Mouse (Mus musculus) forebrain, postnatal 0 days (tissue): ENCODE measurements around the gene Fnbp1. TPM values are rescaled to one million over a fixed set of nuclear protein-coding genes. Genes with fewer than 3 reads are reported as not detected.

ENCODE experiments used
- ATAC-seq: fragments of 200-750 bp; cut with Nextera tagmentation; 2 replicates; pipeline ENCODE4 v1.8.0; 2017; ENCODE audit warnings: mild to moderate bottlenecking, moderate library complexity
- DNase-seq: peaks from one replicate; pipeline ENCODE4 v3.0.0-alpha.2; 2015
- H3K27ac ChIP-seq: fragments of 300-500 bp; sonication (generic); 2 replicates; pipeline ENCODE4 v1.5.1; 2014; ENCODE audit warnings: low read depth, mild to moderate bottlenecking, antibody characterized with exemption, low read length, moderate library complexity, mixed read lengths
- H3K27me3 ChIP-seq: fragments of 300-500 bp; sonication (generic); 2 replicates; pipeline ENCODE4 v1.6.1; 2014; ENCODE audit warnings: mild to moderate bottlenecking, low read length, mixed read lengths; ENCODE audit not compliant: insufficient read depth
- H3K36me3 ChIP-seq: fragments of 300-500 bp; sonication (generic); 2 replicates; pipeline ENCODE4 v1.6.1; 2014; ENCODE audit warnings: mild to moderate bottlenecking, moderate library complexity; ENCODE audit not compliant: insufficient read depth
- H3K4me1 ChIP-seq: fragments of 300-500 bp; sonication (generic); 2 replicates; pipeline ENCODE4 v1.6.1; 2014; ENCODE audit warnings: antibody characterized with exemption; ENCODE audit not compliant: insufficient read depth
- H3K4me2 ChIP-seq: fragments of 300-500 bp; sonication (generic); 2 replicates; pipeline ENCODE4 v1.6.1; 2014; ENCODE audit warnings: low read depth, mild to moderate bottlenecking, moderate library complexity
- H3K4me3 ChIP-seq: fragments of 300-500 bp; sonication (generic); 2 replicates; pipeline ENCODE4 v1.5.1; 2014; ENCODE audit warnings: low read depth, low read length, mixed read lengths
- H3K9ac ChIP-seq: fragments of 300-500 bp; sonication (generic); 2 replicates; pipeline ENCODE4 v1.6.1; 2014; ENCODE audit warnings: mild to moderate bottlenecking
- H3K9me3 ChIP-seq: fragments of 300-500 bp; sonication (generic); 2 replicates; pipeline ENCODE4 v1.6.1; 2016; ENCODE audit warnings: low read length
- CTCF ChIP-seq: sonication (generic); IDR thresholded peaks from 2 replicates; pipeline ENCODE4 v1.5.1; 2016; ENCODE audit warnings: antibody characterized with exemption, control low read depth, low read depth
- WGBS: fragments of 180-500 bp; shearing (Covaris S2); extraction: QIAGEN DNeasy Blood & Tissue Kit; methylation state at CpG from one replicate; pipeline ENCODE4 v1.1.7; 2014; 5-methylcytosine and 5-hydroxymethylcytosine counted together
- polyA plus RNA-seq: library from polyadenylated mRNA; unstranded; fragments of >200 nt; fragmentation: Nextera tagmentation; extraction: Ambion mirVana; gene quantifications from 2 replicates; pipeline ENCODE4 v1.2.1, GENCODE M21; 2015
- total RNA-seq: library from RNA; depleted of rRNA; stranded (reverse); fragments of >200 nt; gene quantifications from 2 replicates; pipeline ENCODE4 v1.2.3, GENCODE M21; 2014

Gene Fnbp1
- total and polyA plus RNA-seq, 2 experiments from 2014 or later = 13.3 to 20.1 TPM

GRCm38 (mm10) chr2:31150762-31151161 lies 9.0 kb upstream of the Fnbp1 start:
- Histone ChIP-seq H3K4me3 (no peak overlapping the region), H3K9me3 (no peaks in the 10 kb centered on the region), H3K27ac (no peak overlapping the region), H3K4me2 (no peak overlapping the region), H3K4me1 (peaks cover 19% of the 10 kb centered on the region), H3K36me3 (peaks cover 15% of the 10 kb centered on the region), H3K27me3 (no peaks in the 10 kb centered on the region), H3K9ac (no peak overlapping the region)
- TF ChIP-seq CTCF = peak; percentile 39
- ATAC-seq (no peak), DNase-seq (no peak)

GRCm38 (mm10) chr2:31147054-31147453 lies 5.2 kb upstream of the Fnbp1 start:
- TF ChIP-seq CTCF = no peak
- 88% methylated on average over 7 of the region's 7 CpGs for WGBS
- Histone ChIP-seq H3K36me3 (peaks cover 16% of the 10 kb centered on the region), H3K27ac (no peak overlapping the region), H3K4me2 (no peak overlapping the region), H3K4me3 (no peak overlapping the region), H3K4me1 (peaks cover 9% of the 10 kb centered on the region), H3K9me3 (no peaks in the 10 kb centered on the region), H3K9ac (no peak overlapping the region), H3K27me3 (no peaks in the 10 kb centered on the region)
- DNase-seq (no peak), ATAC-seq (no peak)

GRCm38 (mm10) chr2:31144901-31145300 lies 3.1 kb upstream of the Fnbp1 start:
- no peaks in the 10 kb centered on the region for H3K27me3 ChIP-seq
- H3K4me1 ChIP-seq = 0 out of 2 replicates have a peak, but pooled peaks cover 7% of the 10 kb centered on the region
- H3K27ac ChIP-seq = no peak overlapping the region
- no peaks in the 10 kb centered on the region for H3K9me3 ChIP-seq
- no peak for TF ChIP-seq CTCF
- H3K36me3 ChIP-seq = peaks cover 16% of the 10 kb centered on the region
- WGBS = 81% methylated on average over 1 of the region's 1 CpGs
- H3K9ac ChIP-seq = no peak overlapping the region
- no peak overlapping the region for H3K4me2 ChIP-seq
- H3K4me3 ChIP-seq = no peak overlapping the region
- ATAC-seq (no peak), DNase-seq (no peak)

- Histone ChIP-seq H3K27me3 (no peaks in the 10 kb centered on the region), H3K4me1 (0 out of 2 replicates have a peak, but pooled peaks cover 7% of the 10 kb centered on the region), H3K9ac (no peak overlapping the region), H3K9me3 (no peaks in the 10 kb centered on the region), H3K4me2 (no peak overlapping the region), H3K4me3 (no peak overlapping the region), H3K27ac (no peak overlapping the region), H3K36me3 (peaks cover 16% of the 10 kb centered on the region)
- TF ChIP-seq CTCF = no peak
- ATAC-seq (no peak), DNase-seq (no peak)
- 80% methylated on average over 16 of the region's 16 CpGs for WGBS
Observed at GRCm38 (mm10) chr2:31143768-31144695, 2.2 kb upstream of the Fnbp1 start.

- peaks cover 15% of the 10 kb centered on the region for H3K36me3 ChIP-seq
- TF ChIP-seq CTCF = no peak
- no peak overlapping the region for H3K9ac ChIP-seq
- H3K9me3 ChIP-seq = no peaks in the 10 kb centered on the region
- H3K4me1 ChIP-seq = 0 out of 2 replicates have a peak, but pooled peaks cover 7% of the 10 kb centered on the region
- no peak overlapping the region for H3K4me3 ChIP-seq
- WGBS = 85% methylated on average over 6 of the region's 6 CpGs
- H3K27me3 ChIP-seq = no peaks in the 10 kb centered on the region
- no peak for DNase-seq
- H3K4me2 ChIP-seq = no peak overlapping the region
- no peak overlapping the region for H3K27ac ChIP-seq
- no peak for ATAC-seq
Observed at GRCm38 (mm10) chr2:31143326-31143725, 1.5 kb upstream of the Fnbp1 start.

- peak overlapping the region; percentile 81; the same call in 1 of the 2 replicates for H3K9ac ChIP-seq
- 36% methylated on average over 3 of the region's 3 CpGs for WGBS
- no peak for TF ChIP-seq CTCF
Observed at GRCm38 (mm10) chr2:31142505-31142904, 697 bp upstream of the Fnbp1 start.

More at GRCm38 (mm10) chr2:31142505-31142904, 697 bp upstream of the Fnbp1 start:
- Histone ChIP-seq H3K9me3 (no peaks in the 10 kb centered on the region), H3K4me1 (0 out of 2 replicates have a peak, but pooled peaks cover 7% of the 10 kb centered on the region), H3K4me3 (peak overlapping the region; percentile 84), H3K4me2 (peak overlapping the region; percentile 87), H3K36me3 (peaks cover 9% of the 10 kb centered on the region; the same call in 1 of the 2 replicates), H3K27me3 (no peaks in the 10 kb centered on the region), H3K27ac (0 out of 2 replicates have a peak overlapping the region, but pooled peaks have one; percentile 45)
- no peak for DNase-seq
- ATAC-seq = no peak
